Mouse (Mus musculus) layer of hippocampus, adult 9-10 months (tissue): ENCODE measurements at regions not wholly inside any gene's neighbourhood (a gene's known extent, or its start where the extent isn't known, plus 50 kb on each side); places are given as distances from the start of the nearest gene placed in this dataset.

Source experiments
- DNase-seq: peaks from one replicate; pipeline ENCODE4 v3.0.0; 2022; ENCODE audit warnings: low spot score

DNA sequence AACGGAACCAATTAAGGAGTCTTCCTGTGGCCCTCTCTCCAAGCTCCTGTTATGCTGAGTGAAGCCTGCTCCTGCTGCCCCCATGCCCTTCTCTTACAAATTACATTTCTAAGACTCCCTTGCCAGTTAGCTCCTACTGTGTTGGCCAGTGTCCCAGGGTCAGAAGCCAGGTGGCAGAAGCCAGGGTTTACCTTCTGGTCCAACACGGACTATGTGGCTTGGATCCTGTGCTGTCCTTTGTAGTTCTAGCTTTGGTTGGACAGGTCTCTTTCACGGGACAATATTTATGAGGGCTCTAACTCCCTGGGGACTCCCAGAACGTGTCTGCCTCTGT, 134.3 kb downstream of the Nufip1 start:
- no peak for DNase-seq

DNA sequence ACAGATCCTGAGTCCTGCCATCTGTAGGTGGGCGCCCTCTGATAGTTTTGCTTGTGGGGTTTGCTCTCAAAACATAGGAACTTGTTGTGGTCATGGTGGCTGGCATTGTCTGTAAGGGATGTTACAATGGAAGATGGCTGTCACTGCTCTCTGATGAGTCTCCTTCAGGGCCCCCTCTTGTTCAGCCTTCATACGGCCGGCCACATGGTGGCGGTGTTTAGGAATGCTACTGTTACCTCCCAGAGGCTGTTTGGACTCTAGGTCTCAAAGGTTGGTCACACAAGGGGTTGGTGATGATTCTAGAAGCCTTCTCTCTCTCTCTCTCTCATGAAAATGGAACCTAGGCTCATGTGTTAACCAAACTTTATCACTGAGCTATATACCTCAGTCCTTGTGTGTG, 137.0 kb downstream of the Nufip1 start:
- DNase-seq = no peak

DNA sequence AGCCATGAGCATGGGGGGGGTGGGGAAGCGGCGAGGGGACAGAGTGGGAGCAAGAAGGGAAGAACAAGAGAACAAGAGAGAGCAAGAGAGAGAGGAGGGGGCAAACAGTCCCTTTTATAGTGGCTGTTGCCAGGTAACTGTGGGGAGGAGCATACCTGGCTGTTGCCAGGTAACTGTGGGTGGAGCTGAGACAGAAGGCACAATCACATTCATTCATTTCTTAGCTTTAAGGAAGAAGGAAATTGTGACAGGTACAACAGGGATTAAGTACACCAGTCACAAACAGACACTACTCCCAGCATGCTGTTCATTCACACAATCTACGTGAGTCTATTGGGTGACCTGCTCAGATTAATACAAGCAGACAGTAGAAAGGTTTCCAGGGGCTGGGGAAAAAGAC, 143.2 kb downstream of the Nufip1 start:
- no peak for DNase-seq

DNA sequence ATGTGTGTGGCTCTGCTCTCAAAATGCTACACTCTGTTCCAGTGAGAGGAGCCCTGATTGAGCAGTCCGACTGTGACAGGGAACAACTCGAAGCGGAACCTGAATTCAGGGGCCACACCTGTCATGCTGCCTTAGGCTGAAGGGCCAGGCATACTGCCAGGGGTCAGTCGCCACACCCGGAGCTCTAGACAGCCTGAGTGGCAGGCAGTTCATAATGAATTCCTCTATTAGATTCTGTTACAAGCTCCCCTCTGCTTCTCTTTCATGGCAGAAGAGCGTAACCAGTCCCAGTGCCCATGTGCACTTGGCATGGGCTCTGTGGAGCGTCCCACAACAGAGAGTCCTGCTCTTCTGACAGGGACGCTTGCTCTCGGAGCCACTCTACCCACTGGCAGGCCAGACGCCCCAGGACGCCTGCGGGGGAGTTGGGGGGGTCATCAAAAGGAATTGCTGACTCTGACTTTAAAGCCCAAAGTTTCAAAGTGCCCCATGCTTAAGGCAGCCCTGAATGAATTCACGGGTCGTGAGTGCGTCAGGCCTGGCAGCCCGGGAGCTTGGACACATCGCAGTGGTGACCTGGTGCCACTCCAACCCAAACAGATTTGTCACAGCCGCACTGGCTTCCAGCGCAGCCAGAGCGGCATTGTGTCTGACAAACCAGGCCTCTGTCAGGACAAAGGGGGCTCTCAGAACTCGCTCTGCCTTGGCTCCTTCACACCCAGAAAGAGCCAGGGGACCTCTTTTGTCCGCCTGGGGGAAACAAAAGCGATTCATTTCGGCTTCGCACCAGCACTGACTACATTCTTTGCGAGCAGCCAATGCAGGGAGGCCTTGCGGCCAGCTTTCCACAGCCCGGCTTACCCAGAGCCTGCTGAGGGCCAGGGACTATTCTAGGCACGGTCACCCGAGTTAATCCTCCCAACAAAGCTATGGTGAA, 144.1 kb downstream of the Nufip1 start:
- DNase-seq = peak; percentile 37

DNA sequence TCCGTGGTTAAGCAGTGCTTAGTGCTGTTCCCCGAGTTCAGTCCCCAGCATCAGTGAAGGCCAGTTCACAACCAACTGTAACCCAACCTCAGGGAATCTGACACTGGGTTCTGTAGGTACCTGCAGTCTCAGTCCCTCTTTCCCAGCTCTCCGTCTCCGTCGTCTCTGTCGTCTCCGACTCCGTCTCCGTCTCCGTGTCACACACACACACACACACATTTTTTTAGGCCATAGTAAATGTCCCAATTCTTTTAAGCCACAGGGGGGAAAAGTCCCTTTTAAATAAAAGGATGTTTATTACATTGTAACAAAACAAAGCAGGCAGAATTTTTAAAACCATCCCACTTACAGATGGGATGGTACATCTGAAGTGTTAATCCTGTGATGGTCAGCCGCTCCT, 145.3 kb downstream of the Nufip1 start:
- DNase-seq = no peak

DNA sequence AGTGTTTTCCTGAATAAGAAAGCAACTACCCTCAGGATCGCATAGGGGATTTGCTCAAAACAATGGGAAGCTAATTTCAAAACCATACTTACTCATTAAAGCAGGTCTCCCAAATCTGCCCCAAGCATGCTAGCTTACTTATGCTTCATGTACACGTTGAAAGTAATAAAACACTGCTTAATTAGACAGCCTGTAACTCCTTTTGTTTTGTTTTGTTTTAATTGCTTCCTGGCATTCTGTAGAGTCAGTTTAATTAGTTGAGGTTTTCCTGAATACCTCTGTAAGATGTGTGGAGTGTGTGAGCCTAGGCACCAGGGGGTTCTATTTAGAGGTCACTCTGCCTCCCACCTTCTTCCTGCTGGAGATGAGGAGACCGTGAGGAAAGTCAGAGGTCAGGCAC, 147.9 kb downstream of the Nufip1 start:
- no peak for DNase-seq

DNA sequence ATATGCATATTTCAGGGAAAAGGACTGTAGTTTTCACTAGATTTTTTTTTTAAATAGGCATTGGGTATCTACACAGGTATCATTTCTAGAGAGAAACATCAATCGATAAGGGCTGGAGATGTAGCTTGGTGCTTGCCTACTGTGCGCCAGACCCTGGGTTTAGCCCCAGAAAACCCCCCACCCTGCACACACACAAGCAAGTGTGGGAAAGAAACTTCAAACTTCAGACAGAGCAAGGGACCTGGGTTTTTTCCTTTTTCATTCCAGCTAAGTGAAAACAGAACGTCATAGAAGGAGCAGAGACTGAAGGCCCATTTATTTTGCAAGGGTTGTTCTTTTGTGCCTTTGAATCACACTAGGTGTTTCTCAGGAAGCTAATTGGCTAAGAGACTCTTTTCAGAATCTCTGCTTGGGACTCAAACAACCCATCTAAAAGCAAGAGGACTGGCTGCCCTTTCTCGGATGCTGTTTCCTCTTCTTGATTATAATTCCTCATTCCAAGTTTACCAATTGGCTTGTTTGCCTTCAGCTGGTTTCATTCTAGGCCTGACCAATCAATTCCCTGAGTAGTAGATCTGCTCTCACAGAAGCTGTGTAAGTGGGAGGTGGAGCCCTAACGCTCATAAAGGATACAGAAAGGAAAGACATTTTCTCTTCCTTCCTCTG, 150.1 kb downstream of the Nufip1 start:
- no peak for DNase-seq

DNA sequence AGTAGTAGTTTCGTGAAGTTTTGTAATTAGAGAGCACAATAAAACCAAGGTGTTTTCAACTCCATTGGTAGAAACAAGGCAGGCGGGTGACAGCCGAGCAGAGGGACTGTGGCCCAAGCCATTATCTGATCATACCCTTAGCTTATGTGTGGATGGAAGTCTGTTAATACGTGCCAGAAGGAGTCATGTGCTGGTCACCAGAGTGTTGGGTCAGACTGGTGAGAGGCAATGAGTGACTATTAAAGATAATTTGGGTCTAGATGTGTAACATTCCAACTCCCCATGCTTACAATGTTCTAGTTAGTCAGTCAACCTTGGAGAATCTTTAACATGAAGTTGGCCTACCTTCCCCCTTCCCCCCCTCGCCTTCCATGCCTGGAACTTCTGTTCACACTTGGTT, 151.1 kb upstream of the Tsc22d1 start:
- DNase-seq = no peak

DNA sequence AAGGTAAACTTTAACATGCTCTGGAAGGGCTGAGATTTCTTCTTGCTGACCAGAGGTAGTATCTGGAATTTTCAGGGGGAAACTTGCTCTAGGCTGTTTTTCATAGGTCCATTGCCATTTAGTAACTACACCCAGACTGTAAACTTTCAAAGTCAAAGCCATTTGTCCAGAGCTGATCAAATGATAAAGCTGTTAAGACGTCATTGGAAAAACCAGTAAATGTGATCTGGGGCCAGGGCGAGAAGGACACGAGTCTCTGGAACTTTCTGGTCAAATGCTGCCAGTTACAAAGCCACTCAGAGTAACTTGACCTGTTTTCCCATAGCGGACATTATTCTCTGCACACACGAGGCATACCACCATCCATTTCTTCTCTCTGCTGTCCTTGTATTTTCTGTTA, 148.9 kb upstream of the Tsc22d1 start:
- DNase-seq = no peak

DNA sequence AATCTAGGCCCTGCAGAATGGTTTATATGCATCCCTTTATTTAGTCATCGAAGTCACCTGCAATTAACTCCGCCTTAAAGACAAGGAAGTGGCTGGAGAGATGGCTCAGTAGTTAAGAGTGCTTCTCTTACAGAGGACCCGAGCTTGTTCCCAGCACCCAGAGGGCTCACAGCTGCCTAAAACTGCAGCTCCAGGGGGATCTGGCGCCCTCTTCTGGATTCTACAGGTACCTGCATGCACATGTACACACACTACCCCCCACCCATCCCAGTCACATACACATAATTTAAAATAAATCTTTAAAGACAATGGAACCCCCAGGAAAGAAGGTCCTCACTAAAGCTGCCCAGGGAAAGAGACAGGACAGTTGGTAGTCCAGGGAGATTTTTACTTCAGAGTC, 148.5 kb upstream of the Tsc22d1 start:
- DNase-seq = no peak

DNA sequence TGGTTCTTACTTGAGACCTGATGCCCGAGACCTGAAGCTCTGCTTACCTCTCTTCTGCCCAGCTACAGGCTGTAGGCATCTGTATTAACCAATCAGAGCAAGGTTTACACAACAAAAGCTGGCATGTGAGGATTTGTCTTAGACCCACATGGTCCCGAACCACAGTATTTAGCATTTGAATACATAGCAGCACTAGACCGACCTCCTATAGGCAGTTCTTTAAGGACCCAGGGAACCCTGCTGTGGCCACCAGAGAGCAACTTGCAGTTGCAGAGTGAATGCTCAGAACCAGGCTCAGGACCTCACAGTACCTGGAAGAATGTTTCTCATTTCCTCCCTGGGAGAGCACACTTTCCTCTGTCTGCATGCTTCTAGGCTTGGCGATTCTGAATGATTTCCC, 147.7 kb upstream of the Tsc22d1 start:
- no peak for DNase-seq

DNA sequence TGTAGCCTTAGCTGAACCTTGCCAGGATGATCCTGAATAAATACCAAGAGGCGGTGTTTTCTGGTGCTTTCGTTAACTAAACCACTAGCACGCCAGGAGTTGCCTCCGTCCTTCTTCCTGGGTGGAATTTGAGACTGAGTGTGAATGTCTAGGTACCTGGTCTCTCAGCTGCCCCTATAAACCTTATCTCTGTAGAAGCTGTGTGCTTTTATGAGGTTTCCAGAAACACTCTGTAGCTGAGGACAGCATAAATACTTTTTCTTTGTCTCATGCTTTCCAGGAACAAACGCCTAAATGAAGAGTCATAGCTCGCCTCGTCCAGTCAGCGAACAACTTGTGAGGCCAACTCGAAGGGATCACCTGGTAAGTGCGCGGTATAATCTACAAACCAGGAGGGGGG, 143.6 kb upstream of the Tsc22d1 start:
- no peak for DNase-seq

DNA sequence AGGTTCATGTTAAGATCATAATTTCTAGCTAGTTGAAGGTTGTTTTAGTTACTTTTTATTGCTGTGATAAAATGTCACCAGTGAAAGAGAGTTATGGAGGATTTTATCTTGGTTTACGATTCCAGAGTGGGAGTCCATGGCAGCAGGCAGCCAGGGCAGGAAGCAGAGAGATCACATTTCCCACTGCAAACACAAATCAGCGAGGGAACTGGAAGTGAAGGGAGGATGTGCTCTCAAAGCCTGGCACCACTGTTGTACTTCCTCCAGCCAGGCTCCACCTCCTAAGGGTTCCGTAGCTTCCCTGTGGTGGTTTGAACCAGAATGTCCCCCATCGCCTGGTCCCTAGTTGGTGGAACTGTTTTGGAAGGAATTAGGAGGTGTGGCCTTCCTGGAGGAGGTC, 141.9 kb upstream of the Tsc22d1 start:
- DNase-seq = no peak

DNA sequence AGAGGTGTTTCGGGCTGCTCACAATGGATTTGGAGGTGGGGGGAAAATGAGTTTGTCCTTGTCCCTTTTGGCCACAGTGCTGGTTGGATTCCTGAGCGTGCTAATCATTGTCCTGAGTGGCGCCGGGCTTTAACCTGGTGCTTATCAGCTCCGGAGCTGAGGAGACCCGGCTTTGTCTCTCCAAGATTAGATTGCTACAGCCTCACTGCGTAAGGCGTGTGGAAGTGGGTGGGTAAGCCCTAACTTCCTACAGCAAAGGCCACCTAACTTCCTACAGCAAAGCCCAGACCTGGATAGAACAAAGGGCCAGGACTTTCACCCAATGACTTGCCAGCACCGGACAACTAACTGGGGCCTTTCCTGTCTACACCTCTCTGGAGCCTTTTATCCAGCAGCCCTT, 138.1 kb upstream of the Tsc22d1 start:
- DNase-seq = no peak

DNA sequence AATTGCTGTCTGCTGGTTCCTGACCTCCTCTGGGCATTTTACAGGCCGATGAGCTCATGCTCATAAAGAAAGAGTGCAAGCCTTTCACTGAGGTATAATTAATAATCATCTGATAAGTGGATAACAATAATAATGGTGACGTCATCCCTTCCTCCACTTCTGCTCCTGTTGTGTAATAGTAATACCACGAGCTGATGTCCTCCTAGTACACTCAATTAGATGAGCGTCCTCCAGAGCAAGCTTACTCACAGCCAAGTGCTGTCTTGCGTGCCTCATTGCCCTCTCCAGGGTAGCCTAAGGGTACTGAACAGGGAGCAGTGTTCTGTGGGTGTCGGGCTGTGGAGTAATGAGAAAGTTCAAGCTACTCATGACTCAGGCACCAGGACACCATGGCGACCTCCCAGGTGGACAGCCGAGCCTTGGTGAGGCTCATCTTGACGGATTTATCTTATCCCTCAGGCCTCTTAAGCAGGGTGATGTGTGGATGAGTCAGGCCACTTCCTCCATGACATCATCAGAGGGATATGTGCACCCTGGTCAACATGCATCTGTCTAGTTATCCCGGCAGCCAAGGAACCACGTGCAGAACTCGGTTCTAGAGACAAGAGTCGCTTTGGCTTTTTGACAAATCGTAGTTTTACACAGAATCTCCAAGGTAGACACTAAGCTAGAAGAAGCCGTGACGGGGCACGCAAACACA, 135.9 kb upstream of the Tsc22d1 start:
- no peak for DNase-seq

DNA sequence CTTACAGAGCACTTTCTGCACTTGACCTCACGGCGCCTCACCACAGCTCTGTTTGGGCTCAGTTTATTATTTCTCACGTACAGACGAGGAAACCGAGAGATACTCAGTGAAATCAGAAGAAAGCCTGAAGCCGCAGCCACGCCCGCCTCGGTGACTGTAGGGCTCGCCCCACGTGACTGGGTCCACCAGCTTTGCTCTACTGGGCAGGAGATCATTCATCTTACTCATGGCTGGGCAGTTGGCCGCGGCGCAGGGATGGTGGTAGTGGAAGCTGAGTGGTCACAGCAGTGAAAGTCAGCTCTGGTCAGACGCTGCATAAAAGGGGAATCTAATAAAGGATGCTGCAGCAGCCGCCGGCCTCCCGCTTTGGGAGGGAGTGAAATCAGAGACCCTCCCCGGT, 135.2 kb upstream of the Tsc22d1 start:
- DNase-seq = no peak

DNA sequence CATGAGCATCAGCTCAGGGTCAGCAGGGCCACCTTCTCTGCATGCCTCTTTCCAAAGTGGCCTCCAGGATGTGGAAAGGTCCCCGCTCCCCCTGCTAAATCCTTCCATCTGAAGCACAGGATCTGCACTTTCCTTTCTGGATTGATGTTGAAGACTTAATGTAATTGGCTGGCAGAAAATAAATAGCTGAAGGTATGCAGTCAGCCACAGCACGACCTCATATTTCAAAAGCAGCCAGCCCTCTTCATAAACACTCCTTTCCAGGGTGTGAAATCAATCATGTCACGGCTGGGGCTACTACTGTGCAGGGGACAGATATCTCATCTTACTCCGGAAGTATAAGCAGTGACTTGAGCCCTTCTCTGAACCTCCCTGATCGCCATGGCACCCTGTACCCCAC, 132.9 kb upstream of the Tsc22d1 start:
- no peak for DNase-seq

DNA sequence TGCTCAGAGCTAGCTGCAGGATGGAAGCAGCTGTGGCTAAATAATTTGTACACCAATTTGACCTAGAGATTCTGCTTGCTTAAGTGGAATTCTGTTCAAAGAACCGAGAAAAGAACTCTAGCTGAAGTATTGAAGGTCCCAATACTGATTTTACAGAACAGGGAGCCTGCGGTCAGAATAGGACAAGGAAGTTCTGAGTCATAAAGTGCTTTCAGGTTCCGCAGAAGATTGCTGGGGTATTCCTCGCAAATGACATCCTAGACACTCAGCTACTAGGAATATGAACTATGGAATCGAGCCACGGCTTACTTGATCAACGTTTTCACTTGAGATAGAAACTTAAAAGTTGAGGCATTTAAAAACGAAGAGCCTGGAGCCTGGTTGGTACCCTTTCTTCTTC, 127.0 kb upstream of the Tsc22d1 start:
- no peak for DNase-seq

DNA sequence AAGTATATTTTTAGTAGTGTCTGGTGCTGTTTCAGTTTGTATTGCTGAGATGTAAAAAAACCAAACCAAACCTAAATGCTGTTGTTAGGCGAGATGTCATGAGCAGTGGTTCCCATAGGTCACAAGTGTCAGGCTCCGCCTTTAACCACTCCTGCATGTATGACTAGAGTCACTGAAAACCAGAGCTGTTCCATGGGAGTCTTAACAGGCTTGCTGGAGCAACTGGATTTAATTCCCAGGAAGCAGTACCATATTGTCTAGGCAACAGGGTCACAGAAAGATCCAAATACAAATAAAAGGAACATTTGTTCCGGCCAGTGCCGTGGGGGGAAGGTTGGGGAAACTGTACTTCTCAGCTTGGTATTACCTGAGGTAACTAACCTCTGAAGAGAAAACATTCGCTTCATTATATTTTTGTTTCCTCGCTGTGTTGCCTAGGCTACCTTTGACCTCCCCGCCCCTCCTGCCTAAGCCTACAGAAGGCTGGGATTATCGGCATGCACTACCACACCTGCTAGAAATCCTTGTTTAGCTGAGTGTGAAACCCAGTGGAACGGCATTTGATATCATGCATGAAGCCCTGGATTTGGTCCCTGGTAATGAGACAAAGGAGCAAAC, 124.3 kb upstream of the Tsc22d1 start:
- no peak for DNase-seq

DNA sequence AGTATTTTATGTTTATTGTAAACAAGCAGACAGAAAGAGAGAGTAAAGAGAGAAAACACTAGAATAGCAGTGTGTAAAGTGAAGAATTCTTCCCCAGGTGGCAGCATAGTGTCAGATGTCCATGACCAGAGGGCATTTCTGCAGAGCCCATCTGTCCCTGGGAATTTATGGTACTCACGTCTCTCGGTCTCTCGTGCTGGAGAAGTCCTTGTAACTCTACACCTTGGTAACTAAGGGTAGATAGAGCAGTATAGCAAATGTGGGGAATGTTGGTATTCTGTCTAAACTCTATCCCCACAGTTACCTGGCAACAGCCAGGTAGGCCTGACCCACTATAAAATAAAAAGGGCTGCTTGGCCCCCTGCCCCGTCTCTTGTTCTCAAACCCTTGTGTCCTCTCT, 122.5 kb upstream of the Tsc22d1 start:
- no peak for DNase-seq

DNA sequence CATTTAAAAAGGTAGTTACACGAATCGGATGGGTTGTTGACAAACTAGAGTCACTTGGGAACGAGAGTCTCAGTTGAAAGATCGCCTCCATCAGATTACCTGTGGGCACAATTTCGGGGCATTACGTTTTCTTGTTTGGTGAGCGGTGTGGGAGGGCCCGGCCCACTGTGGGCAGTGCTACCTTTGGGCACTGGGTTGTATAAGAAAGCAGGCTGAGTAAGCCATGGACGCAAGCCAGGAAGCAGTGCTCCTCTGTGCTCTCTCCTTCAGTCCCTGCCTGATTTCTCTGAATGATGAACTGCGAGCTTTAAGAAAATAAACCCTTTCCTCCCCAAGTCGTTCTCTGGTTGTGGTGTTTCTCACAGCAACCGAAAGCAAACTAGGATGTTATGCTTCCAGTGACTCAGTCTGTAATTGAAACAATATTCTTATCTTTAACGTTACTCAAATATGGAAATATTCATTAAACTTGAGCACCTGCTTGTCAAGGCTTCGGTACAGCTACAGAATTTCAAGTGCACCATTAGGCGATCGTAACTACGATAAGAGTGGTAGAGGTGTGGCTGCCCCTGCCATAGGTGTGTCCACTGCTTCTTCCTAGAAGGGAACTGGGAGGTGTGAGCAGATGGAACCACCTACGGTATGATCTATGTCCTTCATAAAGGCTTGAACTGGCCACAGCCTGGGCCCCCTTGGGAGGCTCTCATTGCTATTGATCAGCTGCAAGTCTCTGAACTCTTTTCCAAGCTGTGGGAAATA, 119.2 kb upstream of the Tsc22d1 start:
- no peak for DNase-seq

DNA sequence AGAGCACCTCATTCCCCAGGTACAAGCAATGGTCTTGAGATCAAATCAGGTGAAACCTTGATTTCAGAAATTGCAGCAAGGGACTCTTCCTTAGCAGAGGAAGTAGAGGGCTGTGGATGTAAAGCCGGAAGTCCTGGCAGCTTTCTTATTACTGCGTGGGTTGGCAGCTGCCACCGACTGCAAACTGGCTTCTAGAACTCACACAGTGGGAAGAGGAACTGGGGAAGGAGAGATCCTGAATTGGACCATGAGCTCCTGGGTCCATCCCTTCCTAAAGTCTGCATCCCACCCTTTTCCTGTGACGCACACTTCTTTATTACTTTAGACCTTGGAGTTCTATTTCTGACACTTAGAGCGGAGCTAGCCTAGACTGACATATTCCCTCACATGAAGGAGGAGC, 116.9 kb upstream of the Tsc22d1 start:
- DNase-seq = no peak
